Mouse (Mus musculus): ENCODE measurements around the gene Ist1.

DNA sequence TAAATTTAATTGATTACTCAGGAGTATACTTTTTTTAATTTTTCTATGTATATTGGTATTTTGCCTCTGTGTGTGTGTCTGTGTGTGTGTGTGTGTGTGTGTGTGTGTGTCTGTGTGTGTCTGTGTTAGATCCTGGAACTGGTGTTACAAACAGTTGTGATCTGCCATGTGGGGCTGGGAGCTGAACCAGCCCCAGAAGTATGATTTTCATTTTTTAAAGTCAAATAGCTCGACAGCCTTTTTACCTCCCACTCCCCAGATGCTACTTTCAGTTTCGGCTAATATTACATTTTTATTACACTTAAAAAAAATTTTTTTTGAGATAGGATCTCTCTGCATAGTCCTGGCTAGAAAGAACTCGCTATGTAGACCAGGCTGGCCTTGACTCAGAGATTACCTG, 30.7 kb downstream of the Ist1 start:
- TF ChIP-seq CTCF (IDR thresholded peaks at IDR 0.05; ENCODE audit: low read depth, low read length) = no peak
- TF ChIP-seq POLR2A (IDR thresholded peaks at IDR 0.05; ENCODE audit: extremely low read depth, insufficient read depth, low read length) = no peak

Measured in liver, adult 2 months (tissue).